Mouse (Mus musculus) kidney, postnatal 36 days (tissue): ENCODE measurements at regions not wholly inside any gene's neighbourhood (a gene's known extent, or its start where the extent isn't known, plus 50 kb on each side); places are given as distances from the start of the nearest gene placed in this dataset.
"Not testable (repeated sequence)": the region's sequence is repeated elsewhere in the genome, so short reads cannot be mapped to it uniquely, and the experiment has no call there.

Source experiments
- DNase-seq, 2 experiments: peaks; one replicate each; pipeline ENCODE4 v3.0.0; 2021 to 2022; ENCODE audit warnings: mixed read lengths in 2 of 2

DNA sequence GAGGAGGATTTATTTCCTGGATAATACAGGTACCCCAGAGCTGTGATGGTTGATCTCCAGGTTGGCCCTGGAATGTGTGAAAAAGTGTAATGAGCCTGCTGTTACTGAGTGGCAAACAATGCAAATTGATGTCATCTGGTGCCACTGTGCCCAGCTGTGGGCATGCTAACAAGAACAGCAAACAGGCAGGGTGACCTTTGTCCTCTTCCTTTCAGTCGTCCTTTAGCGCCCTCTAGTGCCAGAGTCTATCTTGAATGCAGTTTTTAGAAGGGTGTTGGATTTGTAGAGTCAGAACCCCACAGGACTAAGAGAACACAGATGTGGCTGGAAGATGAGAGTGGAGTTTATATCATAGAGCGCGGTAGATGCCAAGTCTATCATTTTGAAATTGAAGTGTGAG, 164.3 kb downstream of the Sdhaf3 start:
- DNase-seq = peak; percentile 64 to 80

GRCm38 (mm10) chr6:7133042-7133441, 177.2 kb downstream of the Sdhaf3 start:
- no peak for DNase-seq

DNA sequence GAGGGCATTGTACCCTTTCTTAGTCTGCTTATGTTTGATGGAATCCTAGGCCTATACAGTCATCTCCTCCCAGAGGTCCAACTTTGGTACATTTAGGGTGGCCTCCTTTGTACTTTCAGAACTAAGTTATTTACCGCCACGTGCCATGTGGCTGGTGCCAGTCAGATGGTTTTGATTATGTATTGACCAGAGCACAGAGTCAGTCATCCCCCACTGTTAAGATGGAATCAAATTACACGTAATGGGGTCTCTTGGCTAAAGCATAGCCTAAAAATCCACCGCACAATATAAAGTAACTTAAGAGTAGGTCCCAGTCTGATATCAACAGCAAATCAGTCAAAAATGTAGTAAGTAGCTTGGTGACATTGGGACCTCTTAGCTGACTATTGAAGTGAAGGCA, 178.3 kb downstream of the Sdhaf3 start:
- no peak for DNase-seq

DNA sequence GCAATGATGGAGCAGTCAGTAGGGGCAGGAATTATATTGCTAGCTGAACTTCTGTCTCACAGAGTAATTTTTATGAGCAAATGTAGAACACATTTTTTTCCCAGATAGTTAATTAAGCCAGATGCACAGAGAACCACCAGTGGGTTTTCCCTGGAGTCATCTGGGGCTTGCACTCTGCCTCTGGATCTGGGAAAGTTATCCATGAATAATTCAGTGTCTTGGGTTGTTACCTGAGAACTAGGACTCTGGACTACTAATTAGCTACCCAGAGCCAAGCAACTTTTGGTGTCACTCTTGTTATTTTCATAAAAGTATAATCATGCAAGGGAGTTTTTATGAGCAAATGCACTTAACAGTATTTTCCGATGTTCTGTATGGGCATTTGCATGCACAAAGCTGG, 179.1 kb downstream of the Sdhaf3 start:
- DNase-seq = no peak

DNA sequence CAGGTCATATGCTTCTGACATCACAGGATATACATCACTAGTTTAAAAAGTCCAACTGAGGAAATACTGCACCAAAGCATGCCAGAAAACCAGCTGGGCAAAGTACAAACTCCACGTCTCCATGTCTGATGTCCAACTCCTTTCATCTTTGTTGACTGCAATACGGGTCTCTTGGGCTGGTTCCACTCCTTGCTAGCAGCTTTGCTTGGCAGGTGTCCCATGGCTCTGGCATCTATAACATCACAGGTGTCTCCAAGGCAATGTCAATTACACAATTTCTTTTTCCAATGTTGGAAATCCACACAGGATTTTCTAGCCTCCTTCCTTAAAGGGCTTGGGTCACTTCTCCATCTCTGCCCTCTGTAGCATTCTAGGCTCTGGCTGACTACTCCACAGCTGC, 225.9 kb downstream of the Sdhaf3 start:
- no peak for DNase-seq

- no peak for DNase-seq
Measured at GRCm38 (mm10) chr6:7199046-7199599, 243.3 kb downstream of the Sdhaf3 start.

- DNase-seq = no peak
Measured at GRCm38 (mm10) chr6:7215880-7216279, 260.1 kb downstream of the Sdhaf3 start.

DNA sequence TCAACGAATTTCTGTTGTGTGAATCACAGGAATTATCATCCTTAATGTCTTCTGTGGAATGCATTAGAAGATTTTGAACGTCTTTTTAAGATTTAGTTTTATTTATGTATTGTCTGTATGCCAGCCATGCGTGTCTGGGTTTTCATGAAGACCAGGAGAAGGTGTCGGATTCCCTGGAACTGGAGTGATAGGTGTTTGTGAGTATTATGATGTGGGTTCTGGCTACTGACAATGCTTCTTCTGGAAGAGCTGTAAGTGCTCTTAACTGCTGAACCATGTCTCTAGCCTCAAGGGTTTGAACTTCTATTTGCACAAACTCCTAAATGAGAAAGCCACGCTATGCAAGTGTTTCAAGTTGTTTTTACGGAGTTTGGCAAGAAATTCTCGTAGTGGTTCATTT, 296.5 kb downstream of the Sdhaf3 start:
- DNase-seq = no peak

DNA sequence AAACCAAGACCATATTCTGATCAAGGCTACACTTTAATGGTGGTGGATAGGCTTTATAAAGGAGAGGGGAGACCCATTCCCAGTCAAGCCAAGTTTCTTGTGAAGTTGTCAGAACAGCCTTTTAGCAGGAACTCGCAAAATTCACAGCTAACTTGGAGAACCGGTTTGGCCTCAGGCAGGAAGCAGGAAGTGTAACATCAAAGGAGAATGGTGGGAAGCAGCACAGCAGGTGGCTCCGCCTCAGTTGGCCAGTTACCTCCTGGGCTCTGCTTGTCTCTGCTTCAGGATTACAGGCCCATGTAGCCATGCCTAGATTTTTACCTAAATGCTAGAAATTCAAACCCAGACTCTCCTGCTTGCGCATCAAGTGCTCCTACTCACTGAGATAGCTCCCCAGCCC, 277.2 kb upstream of the Tac1 start:
- DNase-seq = no peak

GRCm38 (mm10) chr6:7306956-7307355, 247.7 kb upstream of the Tac1 start:
- DNase-seq = peak; percentile 46 to 74

DNA sequence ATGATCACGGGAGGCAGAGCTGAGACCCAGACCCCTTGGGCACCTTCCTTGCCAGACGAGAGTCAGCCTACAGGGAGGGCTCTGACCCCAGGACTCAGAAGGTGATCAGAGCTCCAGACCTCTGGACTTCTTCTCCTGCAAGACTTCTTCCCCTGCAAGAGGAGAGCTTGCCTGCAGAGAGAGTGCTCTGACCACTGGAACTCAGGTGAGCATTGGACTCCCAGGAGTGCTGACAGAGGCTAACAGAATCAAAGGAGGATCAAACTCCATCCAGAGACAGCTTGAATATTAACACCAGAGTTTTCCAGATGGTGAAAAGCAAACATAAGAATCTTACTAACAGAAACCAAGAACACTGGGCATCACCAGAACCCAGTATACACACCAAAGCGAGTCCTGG, 241.2 kb upstream of the Tac1 start:
- peak; percentile 36 to 65 for DNase-seq

DNA sequence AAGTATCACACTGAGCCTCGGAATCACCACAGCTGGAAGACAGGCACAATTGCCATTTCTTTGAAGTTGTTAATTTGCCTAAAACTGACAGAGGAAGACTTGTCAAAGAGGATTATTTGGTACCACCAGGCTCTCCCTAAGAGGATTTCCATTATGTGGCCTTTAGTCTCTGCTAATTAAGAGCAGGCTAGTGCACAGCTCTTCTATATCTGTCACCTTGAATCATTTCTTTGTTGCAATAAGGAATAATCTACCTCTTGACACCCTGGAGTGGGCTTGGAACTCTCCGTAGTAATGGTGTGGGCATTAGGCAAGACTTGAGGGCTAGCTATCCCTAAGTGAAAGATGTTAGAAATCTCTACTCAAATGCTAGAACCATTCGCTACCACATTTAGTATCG, 227.7 kb upstream of the Tac1 start:
- DNase-seq = no peak

GRCm38 (mm10) chr6:7356634-7357033, 198.0 kb upstream of the Tac1 start:
- DNase-seq = peak in 1 of 2 experiments; percentile 5

DNA sequence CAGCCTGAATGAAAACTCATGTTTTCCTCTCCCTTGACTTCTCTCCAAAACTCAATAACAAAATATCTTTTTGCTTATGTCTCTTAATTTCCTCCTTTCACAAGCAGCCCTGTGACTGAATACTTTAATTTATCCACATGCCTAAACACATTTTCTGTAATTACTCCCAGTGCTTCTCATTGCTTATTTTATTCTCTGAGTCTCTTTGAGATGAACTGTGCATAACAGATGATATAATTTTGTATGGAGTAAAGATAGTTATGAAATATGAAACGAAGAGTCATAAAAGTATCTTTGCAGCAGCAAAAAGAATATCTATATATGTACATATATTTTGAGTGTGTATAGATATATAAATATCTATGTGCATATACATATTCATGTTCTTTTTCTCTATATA, 187.5 kb upstream of the Tac1 start:
- DNase-seq = no peak

GRCm38 (mm10) chr6:7374629-7375028, 180.1 kb upstream of the Tac1 start:
- no peak for DNase-seq

GRCm38 (mm10) chr6:7375851-7376250, 178.8 kb upstream of the Tac1 start:
- no peak for DNase-seq

- no peak for DNase-seq
Measured at GRCm38 (mm10) chr6:7378651-7379050, 176.0 kb upstream of the Tac1 start.

DNA sequence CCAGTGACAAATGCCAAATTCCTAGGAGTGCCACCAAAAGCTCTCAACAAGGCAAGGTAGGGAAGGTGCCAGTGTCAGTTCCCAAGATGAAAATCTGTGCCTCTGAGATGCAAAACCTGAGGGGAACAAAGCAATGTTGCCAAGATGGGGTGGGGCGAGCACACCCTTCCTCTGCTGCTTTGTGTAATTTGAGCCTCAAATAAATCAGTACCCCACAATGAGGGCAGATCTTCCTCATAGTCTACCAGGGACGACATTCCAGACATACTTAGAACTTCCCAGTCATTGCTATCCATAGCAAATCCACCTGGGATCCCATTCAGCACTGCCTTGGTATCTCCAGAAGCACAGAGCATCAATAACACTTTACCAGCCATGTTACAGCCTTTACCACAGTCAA, 129.9 kb upstream of the Tac1 start:
- DNase-seq = no peak

- no peak for DNase-seq
Measured at GRCm38 (mm10) chr6:7441725-7442124, 113.0 kb upstream of the Tac1 start.

- DNase-seq = not testable (repeated sequence)
Measured at GRCm38 (mm10) chr6:7442286-7442685, 112.4 kb upstream of the Tac1 start.

DNA sequence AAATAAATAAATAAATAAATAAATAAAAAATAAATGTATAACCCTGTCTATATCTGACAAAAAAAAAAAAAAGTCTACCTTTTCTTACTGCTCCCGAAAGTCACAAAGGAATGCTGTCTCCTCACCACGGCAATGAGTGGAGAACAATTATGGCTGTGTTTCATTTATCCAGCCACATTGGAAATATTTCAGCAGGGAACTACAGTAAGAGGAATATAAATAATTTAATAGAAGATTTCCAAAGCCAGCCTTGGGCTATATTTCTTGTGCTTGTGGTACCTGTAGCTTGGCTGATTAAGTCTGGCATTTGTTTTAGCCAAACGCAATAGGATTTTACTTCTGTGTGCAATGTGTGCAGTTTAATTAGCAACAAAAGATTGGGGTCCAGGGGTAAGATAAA, 98.8 kb upstream of the Tac1 start:
- no peak for DNase-seq

DNA sequence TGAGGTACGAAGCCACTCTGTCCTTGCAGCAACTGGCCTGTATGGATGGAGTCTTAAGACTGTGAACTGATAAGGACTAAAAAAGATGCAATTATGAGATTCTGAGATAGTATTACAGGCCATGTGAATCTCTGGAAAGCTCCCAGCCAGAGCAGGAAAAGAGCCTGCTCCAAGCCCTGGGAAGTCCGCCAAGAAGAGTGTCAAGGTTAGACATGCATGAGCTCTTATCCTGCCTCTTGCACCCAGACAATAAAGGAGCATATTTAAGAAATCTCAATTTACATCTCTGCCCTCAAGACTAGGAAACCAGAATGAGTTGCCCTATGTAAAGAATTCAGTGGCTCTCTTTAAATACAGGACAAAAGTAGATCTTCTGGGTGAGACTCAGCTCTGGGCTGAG, 90.8 kb upstream of the Tac1 start:
- peak; percentile 4 to 19 for DNase-seq

- DNase-seq = no peak
Measured at GRCm38 (mm10) chr6:7464346-7464745, 90.3 kb upstream of the Tac1 start.

DNA sequence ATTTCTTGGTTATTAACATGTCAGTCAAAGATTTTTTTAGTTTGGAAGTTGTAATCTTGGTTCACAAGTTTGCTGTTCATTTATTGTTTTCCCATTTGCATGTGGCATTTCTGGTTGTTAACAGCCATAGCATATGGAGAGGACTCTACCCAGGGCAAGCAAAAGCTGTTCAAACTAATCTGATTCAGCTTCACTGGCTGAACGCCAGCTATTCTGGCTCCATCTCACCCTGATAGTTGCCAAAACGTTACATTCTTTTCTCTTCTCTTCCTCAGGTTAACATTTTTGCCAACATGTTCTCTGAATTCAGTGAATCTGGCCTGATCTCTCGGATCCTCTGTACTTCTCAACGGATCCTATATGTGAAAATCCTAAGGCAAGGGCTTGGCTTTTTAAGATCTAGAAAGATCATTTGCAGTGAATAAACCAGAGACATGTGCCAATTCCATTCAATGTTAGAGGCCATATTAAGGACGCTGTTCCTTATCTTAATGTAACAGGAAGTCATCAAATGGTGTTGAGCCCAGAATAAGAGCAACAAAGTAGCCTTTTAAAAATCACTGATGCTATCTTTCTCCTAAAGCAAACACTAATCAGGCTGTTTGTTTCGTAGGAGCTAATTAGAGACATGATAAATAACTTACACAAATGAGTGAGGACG, 82.2 kb upstream of the Tac1 start:
- no peak for DNase-seq

- DNase-seq = no peak
Measured at GRCm38 (mm10) chr6:7473730-7474129, 80.9 kb upstream of the Tac1 start.
